Mouse (Mus musculus): ENCODE measurements around the gene Wdr11.

- TF ChIP-seq POLR2A (IDR thresholded peaks at IDR 0.05; ENCODE audit: insufficient read depth, low read depth, low read length) (no peak), EP300 (IDR thresholded peaks at IDR 0.05; ENCODE audit: insufficient read depth, low read depth, low read length) (no peak)
Measured at GRCm38 (mm10) chr7:129678431-129678830, 86.8 kb downstream of the Wdr11 start.
